Mouse (Mus musculus): ENCODE data around the gene Akr1c13.
"Not testable (repeated sequence)": the region's sequence is repeated elsewhere in the genome, so short reads cannot be mapped to it uniquely, and the experiment has no call there.

Akr1c13 gene

DNA sequence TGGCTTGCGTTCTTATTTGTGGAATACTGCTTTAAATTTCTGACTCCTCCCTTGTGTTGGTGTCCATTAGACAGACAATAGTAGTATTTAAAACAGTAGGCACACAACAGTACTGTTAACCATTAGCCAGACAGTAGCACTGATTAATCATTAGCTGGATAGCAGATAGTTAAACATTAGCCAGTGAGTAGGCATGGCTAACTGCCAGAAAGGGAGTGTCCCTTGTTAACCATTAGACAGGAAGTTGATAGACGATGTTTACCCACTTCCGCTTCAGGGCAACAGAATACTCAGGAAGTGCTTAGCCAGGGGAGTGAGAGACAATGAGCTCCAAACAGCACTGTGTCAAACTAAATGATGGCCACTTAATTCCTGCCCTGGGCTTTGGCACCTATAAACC, at the start of gene Akr1c13:
Akr1c13 (plus strand) TSS at position 247 of the 400 bp plus-strand sequence.
- peak in 1 of 2 experiments; percentile 4 for DNase-seq

GRCm38 (mm10) chr13:4144261-4144660, 46.7 kb upstream of the Akr1c13 start:
- no peak for DNase-seq

- no peak for DNase-seq
Measured at GRCm38 (mm10) chr13:4150518-4150917, 40.4 kb upstream of the Akr1c13 start, which contains the start of gene Akr1c18. Gene Akr1c18, minus strand, starts transcription at chr13:4150654.

GRCm38 (mm10) chr13:4152908-4153307, 38.0 kb upstream of the Akr1c13 start:
- no peak for DNase-seq

DNA sequence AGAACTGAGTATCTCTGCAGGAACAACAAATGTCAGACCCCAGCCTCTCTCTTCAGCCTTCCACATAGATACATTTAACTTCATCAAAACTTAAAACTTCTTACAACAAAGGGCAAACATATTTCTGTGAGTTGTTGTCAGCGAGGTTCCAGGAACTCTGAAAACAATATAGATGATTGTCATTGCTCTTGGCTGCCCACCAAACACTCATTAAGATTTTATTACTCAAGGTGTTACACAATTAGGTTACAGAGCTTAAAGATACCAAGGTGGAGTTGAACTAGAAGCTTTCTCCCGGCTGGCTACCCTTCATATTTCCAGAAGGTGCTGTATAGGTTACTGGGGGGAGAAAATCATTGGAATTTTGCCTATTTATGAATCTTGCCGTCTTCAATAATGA, 37.4 kb upstream of the Akr1c13 start:
- no peak for DNase-seq

- DNase-seq: no peak
Measured at GRCm38 (mm10) chr13:4155286-4155685, 35.7 kb upstream of the Akr1c13 start.

- no peak for DNase-seq
Measured at GRCm38 (mm10) chr13:4168006-4168405, 22.9 kb upstream of the Akr1c13 start.

DNA sequence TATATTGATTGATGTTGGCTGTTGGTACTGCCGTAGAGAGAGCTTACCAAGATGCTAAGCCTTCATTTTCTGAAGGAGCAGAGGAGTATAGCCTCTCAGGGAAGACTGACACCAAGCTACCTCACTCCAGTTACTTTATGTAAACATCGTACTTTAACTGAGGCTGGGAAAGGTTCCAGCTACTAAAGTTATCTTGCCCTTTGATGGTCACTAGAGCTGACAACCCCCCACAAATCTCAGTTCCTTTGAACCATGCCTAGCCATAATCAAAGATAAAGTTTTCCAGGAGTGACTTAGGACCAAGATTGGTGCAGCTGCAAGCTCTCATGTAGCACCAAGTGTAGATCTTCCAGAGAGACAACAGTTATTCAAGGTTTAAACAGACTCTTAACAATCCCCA, 18.0 kb upstream of the Akr1c13 start:
- DNase-seq: no peak

GRCm38 (mm10) chr13:4181321-4181720, 9.6 kb upstream of the Akr1c13 start:
- DNase-seq: not testable (repeated sequence)

DNA sequence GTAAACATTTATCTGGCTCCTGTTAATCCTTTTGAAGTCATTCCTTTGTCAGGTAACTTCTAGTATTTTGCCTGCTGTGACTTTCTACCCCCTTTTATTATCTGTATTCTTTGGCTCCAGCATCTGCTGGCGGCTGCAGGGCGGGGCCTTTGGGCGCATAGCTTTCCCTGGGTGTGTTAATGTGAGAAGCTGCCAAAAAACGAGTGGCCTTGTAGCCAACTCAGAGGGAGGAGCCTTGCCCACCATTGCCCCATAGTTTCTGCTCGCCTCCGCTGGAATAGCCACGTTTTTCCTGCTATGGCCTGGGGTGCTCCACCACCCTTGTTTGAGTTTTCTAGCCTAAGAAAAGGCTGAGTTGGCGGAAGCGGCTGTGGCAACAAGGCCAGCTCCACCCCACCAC, 7.8 kb upstream of the Akr1c13 start:
- DNase-seq: no peak

GRCm38 (mm10) chr13:4186641-4187411, 4.1 kb upstream of the Akr1c13 start:
- not testable (repeated sequence) for DNase-seq

- no peak for DNase-seq
Measured at GRCm38 (mm10) chr13:4188174-4188573, 2.8 kb upstream of the Akr1c13 start.

- DNase-seq: no peak
Measured at GRCm38 (mm10) chr13:4192511-4192910, 1.6 kb downstream of the Akr1c13 start.

DNA sequence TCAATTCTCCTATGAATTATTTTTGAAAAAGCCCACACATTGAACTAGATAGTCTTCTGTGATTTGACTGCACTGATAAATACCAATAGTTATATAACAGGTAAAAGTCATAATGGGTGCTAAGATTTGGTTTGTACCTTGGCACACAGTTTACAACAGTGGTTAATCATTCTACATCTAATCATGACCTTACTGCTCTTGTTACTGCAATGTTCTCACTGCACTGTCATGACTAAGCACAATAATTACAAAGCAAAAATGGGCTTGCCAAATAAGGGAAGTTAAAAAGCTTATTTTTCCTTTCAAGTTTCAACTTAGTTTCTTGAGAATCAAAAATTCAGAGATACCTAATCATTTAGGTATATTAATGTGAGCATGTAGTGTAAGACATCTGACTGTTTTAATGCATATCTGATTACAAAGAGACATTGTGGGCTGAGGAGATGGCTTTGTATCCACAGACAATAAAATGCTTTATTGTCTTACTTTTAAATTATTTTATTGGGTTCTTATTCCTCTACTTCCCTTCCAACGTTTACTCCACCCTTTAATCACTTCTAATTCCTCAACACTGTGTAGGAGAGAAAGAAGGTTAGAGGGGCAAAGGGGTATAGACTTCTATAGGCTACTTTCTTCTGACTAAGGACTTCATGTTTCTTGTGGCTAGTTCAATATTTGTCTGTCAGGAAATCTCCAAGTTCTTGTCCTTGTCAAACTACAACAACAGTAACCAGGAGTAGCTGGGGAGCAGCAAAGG, 15.4 kb downstream of the Akr1c13 start:
- no peak for DNase-seq

GRCm38 (mm10) chr13:4211560-4212299, 20.8 kb downstream of the Akr1c13 start:
- DNase-seq: no peak

- no peak for DNase-seq
Measured at GRCm38 (mm10) chr13:4212309-4212708, 21.4 kb downstream of the Akr1c13 start.

GRCm38 (mm10) chr13:4215496-4215895, 24.5 kb downstream of the Akr1c13 start:
- not testable (repeated sequence) for DNase-seq

DNA sequence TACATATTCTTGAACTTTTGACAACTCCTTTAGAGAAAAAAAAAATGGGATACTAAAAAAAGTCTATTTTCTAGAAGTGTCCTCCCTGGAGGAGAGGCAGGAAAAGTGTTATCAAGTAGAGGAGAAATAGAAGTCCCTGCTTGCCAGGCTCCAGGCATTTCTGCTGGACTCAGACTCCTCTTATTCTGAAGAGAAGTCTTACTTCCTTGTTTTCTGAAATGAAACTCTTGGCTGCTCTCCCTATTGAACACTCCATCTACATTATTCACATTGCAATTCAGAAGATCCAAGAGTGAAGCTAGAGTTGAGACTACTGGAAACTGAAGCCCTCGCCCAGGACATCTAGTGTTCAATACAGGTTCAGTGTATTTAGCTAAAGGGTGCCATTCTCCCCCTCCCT, 37.5 kb downstream of the Akr1c13 start, which contains the start of gene Akr1c19:
Akr1c19 (plus strand) TSS at position 260 of the 400 bp plus-strand sequence.
- no peak for DNase-seq

DNA sequence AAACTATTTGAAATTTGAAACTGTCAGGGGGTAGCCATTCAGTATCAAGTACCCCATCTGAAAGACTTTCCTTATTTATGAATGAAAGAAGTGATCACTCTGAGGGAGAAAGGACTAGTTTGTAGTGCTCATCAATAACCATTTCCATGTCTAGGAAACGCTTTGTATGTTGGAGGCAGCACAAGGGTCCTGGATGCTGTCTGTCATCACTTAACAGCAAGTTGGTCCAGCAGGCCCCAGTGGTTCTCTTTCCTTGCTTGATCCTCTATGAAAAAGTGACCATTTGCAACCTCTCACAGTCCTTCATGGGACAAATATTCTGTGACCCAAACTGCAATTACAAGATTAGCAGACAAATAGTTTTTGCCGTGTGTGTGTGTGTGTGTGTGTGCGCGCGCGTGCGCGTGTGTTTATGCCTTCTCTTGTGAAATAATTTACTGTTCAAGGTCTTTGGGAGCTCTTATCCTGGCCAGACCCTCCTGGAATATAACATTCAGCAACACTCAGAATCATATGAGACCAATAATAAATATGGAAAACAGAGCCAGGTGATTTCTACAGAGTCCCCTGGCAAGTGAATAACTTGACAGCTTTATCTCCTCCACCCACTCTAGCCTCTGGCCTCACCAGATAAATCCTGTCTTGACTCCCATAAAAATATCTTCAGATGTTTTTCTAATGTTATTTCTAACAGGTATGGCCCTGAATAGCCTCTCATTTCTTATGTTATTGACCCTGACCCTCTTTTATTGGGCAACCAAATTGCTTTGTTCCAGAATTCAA, 40.1 kb downstream of the Akr1c13 start:
- DNase-seq: no peak

- no peak for DNase-seq
Measured at GRCm38 (mm10) chr13:4233135-4233534, 42.2 kb downstream of the Akr1c13 start.

DNA sequence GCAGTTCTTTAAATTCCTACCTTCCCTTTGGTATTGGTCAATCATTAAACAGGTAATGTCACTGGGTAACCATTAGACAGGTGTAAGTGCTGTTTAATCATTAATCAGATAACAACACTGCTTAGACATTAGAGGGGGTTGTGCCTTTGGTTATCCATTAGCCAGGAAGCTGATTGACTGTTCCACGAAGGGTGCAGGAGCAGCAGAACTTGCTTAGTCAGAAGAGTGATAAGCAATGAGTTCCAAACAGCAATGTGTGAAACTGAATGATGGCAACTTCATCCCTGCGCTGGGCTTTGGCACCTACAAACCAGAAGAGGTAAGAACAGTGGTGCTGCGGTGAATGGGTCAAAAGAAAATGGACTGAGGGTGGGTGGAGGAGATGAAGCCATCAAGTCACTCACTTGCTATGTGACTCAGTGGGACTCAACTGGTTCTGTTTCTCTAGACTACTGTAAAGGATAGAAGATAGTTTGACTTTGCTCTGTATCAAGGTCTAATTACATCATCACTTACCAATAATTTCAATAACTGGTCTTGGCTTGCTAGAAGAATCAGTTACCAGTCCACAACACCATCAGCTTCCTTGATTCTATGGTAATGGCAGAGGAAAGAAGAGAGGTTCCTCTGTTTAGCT, 42.7 kb downstream of the Akr1c13 start:
- DNase-seq: no peak
